Mouse (Mus musculus): ENCODE measurements around the gene Wdcp. TPM values are rescaled to one million over a fixed set of nuclear protein-coding genes. Genes with fewer than 3 reads are reported as not detected.

Gene Wdcp
- polyA plus RNA-seq (2014; fragmentation: Illumina TruSeq; extraction: RNeasy Lipid Tissue Mini Kit (QIAGEN cat#74804); ENCODE audit: low replicate concordance) = 2.9 TPM

DNA sequence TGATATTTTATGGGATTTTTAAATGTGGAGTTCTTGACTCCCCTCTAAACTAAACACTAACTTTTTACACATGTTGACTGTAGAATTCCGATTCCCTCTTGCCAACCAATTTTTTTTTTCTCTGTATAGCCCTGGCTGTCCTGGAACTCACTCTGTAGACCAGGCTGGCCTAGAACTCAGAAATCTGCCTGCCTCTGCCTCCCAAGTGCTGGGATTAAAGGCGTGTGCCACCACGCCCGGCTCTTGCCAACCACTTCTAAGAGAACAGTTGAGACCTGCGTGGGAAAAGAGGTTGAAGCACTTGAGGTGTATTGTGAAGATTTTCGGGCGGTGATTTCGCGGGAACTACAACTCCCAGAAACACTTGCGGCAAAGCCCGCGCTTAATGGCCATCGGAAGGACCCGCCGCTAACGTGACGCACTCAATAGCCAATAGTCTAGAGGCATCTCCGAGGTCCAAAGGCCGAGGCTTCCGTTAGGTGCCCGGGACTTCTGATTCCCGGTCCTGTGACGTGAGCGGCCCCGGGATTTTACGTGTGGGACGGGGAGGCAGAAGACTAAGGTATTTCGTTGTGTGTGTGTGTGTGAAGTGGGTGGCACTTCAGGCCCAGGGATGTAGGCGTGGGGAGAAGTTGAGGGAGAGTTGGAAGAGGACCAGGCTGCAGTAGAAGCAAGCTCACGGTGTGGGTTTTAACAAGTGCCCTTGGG, at the start of gene Wdcp:
Gene Wdcp (plus strand): TSS at position 414 of the 708 bp plus-strand sequence.

GRCm38 (mm10) chr12:4817361-4818101, 25.6 kb upstream of the Wdcp start, which contains the start of gene Sf3b6:
Gene Sf3b6, plus strand, starts transcription at chr12:4817544.

GRCm38 (mm10) chr12:4841392-4841887, 1.7 kb upstream of the Wdcp start, which contains the start of gene Fkbp1b:
Gene Fkbp1b, minus strand, starts transcription at chr12:4841591.

DNA sequence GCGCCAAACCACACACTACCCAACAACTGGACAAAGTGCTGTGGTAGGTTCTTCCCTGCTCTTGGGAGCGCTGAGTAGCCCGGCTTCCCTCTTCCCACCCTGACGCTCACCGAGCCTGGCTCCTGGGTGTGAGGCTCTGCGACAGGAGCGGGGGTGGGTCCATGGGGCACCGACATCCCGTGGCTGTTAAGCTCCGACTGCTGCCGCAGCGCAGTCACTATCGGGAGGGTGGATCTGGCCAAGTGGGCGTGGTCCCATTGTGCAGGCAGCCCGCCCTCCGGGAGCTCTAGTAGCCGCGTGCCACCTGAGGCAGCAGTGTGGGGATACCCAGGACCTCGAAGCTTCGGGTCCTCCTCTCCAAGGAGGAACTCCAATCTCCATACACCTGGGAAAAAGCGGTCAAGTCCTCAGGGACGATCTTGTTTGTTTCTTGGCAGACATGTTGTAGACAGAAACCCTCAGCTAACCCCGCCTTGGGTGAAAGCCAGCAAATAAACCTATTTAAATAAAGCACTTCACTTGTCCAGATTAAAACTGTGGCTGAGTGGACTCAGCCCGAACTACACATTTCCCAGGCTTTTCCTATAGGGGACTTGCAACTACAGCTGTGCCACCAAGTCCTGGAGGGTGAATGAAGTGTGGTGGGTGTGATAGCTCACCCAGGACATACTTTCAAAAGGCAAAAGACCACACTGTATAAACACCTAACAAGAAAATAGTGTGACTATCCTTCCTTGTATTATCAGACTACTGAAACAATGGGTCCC, 31.2 kb downstream of the Wdcp start, which contains the start of gene Mfsd2b:
Gene Mfsd2b (minus strand): TSS at position 199 of the 767 bp plus-strand sequence.

GRCm38 (mm10) chr12:4906951-4907906, 64.1 kb downstream of the Wdcp start, which contains the start of gene Ubxn2a:
Gene Ubxn2a, minus strand, starts transcription at chr12:4907705.

Other genes starting within 250 kb of the Wdcp start
- not detected for gene Fam228a, start 104.9 kb upstream of the Wdcp start, polyA plus RNA-seq (2014; fragmentation: Illumina TruSeq; extraction: RNeasy Lipid Tissue Mini Kit (QIAGEN cat#74804); ENCODE audit: low replicate concordance)
- gene Pfn4, start 74.3 kb upstream of the Wdcp start, polyA plus RNA-seq (2014; fragmentation: Illumina TruSeq; extraction: RNeasy Lipid Tissue Mini Kit (QIAGEN cat#74804); ENCODE audit: low replicate concordance) = not detected
- gene Fam228b, start 74.0 kb upstream of the Wdcp start, polyA plus RNA-seq (2014; fragmentation: Illumina TruSeq; extraction: RNeasy Lipid Tissue Mini Kit (QIAGEN cat#74804); ENCODE audit: low replicate concordance) = 2.3 TPM
- 332 TPM for gene Sf3b6, start 25.8 kb upstream of the Wdcp start, polyA plus RNA-seq (2014; fragmentation: Illumina TruSeq; extraction: RNeasy Lipid Tissue Mini Kit (QIAGEN cat#74804); ENCODE audit: low replicate concordance)
- 0.78 TPM for gene Fkbp1b, start 1.7 kb upstream of the Wdcp start, polyA plus RNA-seq (2014; fragmentation: Illumina TruSeq; extraction: RNeasy Lipid Tissue Mini Kit (QIAGEN cat#74804); ENCODE audit: low replicate concordance)
- gene Mfsd2b, start 31.1 kb downstream of the Wdcp start, polyA plus RNA-seq (2014; fragmentation: Illumina TruSeq; extraction: RNeasy Lipid Tissue Mini Kit (QIAGEN cat#74804); ENCODE audit: low replicate concordance) = 1.6 TPM
- gene Ubxn2a, start 64.4 kb downstream of the Wdcp start, polyA plus RNA-seq (2014; fragmentation: Illumina TruSeq; extraction: RNeasy Lipid Tissue Mini Kit (QIAGEN cat#74804); ENCODE audit: low replicate concordance) = 378 TPM
- 31.7 TPM for gene Atad2b, start 74.0 kb downstream of the Wdcp start, polyA plus RNA-seq (2014; fragmentation: Illumina TruSeq; extraction: RNeasy Lipid Tissue Mini Kit (QIAGEN cat#74804); ENCODE audit: low replicate concordance)

Data from small intestine, adult 10 weeks (tissue).